Mouse (Mus musculus): ENCODE measurements at regions not wholly inside any gene's neighbourhood (a gene's known extent, or its start where the extent isn't known, plus 50 kb on each side); places are given as distances from the start of the nearest gene placed in this dataset.
"Not testable (repeated sequence)": the region's sequence is repeated elsewhere in the genome, so short reads cannot be mapped to it uniquely, and the experiment has no call there.

DNA sequence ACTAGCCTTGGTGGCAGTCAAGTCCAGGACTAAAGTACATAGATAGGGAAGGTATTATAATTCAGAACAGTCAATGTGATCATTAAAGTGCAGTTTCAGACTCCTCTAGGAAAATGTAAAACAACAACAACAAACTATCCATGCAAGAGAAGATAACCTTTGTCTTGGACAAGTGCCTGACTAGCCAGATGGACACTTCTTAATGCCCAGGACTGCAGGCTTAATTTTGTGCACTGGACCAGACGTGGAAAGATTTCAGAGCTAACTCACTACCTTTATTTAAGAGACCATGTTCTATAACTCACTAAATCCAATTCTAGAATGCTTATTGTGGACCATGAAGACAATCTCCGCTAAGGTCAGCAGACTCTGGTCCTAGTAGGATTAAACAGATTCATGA, 215.6 kb upstream of the Stxbp5 start:
- no peak overlapping the region for H3K9ac ChIP-seq
- no peaks in the 10 kb centered on the region for H3K36me3 ChIP-seq
- no peaks in the 10 kb centered on the region for H3K27me3 ChIP-seq
- H3K9me3 ChIP-seq (replicated peaks): no peaks in the 10 kb centered on the region
- 84% methylated on average over 2 of the region's 2 CpGs for WGBS
- no peak overlapping the region for H3K27ac ChIP-seq
- no peaks in the 10 kb centered on the region for H3K4me1 ChIP-seq
- H3K4me2 ChIP-seq: no peak overlapping the region
- no peak for ATAC-seq (replicated peaks; ENCODE audit: low FRiP score)
- H3K4me3 ChIP-seq (replicated peaks): no peak overlapping the region

DNA sequence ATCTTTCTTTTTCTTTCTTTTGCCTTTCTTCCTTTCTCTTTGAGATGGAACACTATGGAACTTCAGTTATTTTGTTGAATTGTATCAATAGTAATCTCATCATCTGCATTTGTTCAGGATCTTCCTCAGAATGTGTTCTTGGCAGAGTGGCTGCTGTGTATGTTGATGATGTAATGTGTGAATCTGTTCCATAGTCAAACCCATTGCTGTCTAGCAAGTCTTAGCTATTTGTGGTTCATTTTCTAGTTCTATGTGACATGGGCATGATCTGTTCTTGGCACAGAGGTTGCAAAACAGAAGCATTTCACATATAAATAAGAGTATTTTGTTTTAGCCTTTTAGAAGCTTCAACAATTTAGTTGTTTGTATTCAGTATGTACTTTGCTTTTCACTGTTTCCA, 212.4 kb upstream of the Stxbp5 start:
- no peak overlapping the region for H3K4me3 ChIP-seq (replicated peaks)
- no peak overlapping the region for H3K9ac ChIP-seq
- no peaks in the 10 kb centered on the region for H3K36me3 ChIP-seq
- H3K27me3 ChIP-seq: no peaks in the 10 kb centered on the region
- no peaks in the 10 kb centered on the region for H3K4me1 ChIP-seq
- H3K27ac ChIP-seq: no peak overlapping the region
- H3K4me2 ChIP-seq: no peak overlapping the region
- H3K9me3 ChIP-seq (replicated peaks): no peaks in the 10 kb centered on the region
- no peak for ATAC-seq (replicated peaks; ENCODE audit: low FRiP score)

DNA sequence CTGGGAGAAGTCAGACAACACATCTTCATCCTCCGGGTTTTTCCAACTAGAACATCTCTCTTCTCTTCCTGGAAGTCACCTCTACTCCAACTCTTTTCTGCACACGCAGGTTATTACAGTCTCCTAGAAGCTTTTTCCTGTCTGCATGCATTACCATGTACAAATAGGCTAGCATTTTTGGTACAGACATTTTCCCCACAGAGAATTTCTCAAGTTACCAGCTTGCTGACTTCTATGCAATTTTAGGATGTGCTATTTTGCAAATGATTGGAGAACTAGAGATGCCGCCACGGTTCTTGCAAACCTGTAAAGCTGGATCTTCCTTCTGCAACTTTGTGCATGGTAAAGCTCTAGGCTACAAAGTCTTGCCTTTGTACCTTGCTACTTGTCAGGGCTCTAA, 210.2 kb upstream of the Stxbp5 start:
- no peaks in the 10 kb centered on the region for H3K4me1 ChIP-seq
- no peaks in the 10 kb centered on the region for H3K27me3 ChIP-seq
- ATAC-seq (replicated peaks; ENCODE audit: low FRiP score): no peak
- no peak overlapping the region for H3K27ac ChIP-seq
- 96% methylated on average over 4 of the region's 4 CpGs for WGBS
- no peaks in the 10 kb centered on the region for H3K9me3 ChIP-seq (replicated peaks)
- no peak overlapping the region for H3K9ac ChIP-seq
- no peak overlapping the region for H3K4me2 ChIP-seq
- H3K4me3 ChIP-seq (replicated peaks): no peak overlapping the region
- no peaks in the 10 kb centered on the region for H3K36me3 ChIP-seq

DNA sequence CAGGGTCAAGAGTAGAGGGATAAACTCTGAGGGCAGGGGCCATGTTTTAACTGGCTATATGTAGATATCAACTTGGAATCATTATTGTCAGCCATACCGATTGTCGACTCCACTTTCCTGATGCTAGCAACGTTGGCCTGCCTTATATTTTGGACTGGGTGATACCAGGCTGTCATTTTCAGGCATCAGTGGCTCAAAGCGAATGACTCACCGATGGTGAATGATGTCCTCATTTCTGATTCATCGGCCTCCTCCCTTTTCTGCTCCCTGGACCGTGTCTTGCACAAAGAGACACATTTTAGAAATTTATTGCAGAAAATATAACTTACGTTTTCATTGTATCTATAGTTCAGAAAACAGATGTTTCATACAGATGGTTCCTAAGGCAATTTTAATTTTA, 209.0 kb upstream of the Stxbp5 start:
- WGBS: 73% methylated on average over 8 of the region's 8 CpGs
- no peak overlapping the region for H3K27ac ChIP-seq
- H3K4me2 ChIP-seq: no peak overlapping the region
- no peaks in the 10 kb centered on the region for H3K36me3 ChIP-seq
- H3K9me3 ChIP-seq (replicated peaks): no peaks in the 10 kb centered on the region
- H3K27me3 ChIP-seq: no peaks in the 10 kb centered on the region
- H3K4me1 ChIP-seq: no peaks in the 10 kb centered on the region
- no peak overlapping the region for H3K4me3 ChIP-seq (replicated peaks)
- H3K9ac ChIP-seq: no peak overlapping the region
- no peak for ATAC-seq (replicated peaks; ENCODE audit: low FRiP score)

DNA sequence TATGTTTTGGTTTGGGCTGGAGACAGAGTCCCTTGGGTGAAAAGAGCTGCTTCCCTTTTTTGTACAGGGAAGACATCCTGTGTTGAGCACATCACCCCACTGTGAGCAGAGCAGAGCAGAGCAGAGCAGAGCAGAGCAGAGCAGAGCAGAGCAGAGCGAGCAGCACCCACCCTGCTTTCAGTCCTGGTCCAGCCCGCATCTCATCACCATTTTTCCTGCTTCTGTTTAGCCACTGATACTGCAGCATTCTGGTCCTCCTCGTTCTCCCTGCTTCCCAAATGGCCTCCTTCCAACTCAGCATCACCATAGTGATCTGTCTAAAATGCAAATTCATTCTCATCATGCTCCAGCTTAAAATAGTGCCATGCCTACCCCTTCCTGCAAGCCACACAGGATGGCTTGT, 206.2 kb upstream of the Stxbp5 start:
- Histone ChIP-seq H3K36me3 (no peaks in the 10 kb centered on the region), H3K4me3 (replicated peaks) (no peak overlapping the region), H3K9me3 (replicated peaks) (no peaks in the 10 kb centered on the region), H3K27me3 (no peaks in the 10 kb centered on the region), H3K4me2 (no peak overlapping the region), H3K27ac (no peak overlapping the region), H3K4me1 (no peaks in the 10 kb centered on the region), H3K9ac (no peak overlapping the region)
- 75% methylated on average over 3 of the region's 3 CpGs for WGBS
- ATAC-seq (replicated peaks; ENCODE audit: low FRiP score): 0 out of 2 replicates have a peak, but pooled peaks have one; percentile 49

DNA sequence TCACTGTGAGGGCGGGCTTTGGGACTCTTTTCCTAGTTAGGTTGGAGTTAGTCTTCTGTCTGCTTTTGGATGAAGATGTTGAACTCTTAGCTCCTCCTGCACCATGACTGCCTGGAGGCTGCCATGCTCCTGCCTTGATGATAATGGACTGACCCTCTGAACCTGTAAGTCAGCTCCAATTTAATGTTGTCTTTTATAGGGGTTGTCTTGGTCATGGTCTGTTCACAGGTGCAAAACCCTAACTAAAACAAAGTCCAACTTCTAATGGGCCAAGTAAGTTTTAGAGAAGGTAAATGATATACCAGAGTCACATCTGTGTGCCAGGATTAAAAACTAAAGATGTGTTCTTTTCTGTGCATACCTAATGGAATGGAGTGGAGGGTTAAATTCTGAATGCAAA, 205.8 kb upstream of the Stxbp5 start:
- Histone ChIP-seq H3K4me3 (replicated peaks) (no peak overlapping the region), H3K4me2 (no peak overlapping the region), H3K4me1 (no peaks in the 10 kb centered on the region), H3K9me3 (replicated peaks) (no peaks in the 10 kb centered on the region), H3K27ac (no peak overlapping the region), H3K9ac (no peak overlapping the region), H3K27me3 (no peaks in the 10 kb centered on the region), H3K36me3 (no peaks in the 10 kb centered on the region)
- ATAC-seq (replicated peaks; ENCODE audit: low FRiP score): no peak
- 83% methylated on average over 1 of the region's 1 CpGs for WGBS

DNA sequence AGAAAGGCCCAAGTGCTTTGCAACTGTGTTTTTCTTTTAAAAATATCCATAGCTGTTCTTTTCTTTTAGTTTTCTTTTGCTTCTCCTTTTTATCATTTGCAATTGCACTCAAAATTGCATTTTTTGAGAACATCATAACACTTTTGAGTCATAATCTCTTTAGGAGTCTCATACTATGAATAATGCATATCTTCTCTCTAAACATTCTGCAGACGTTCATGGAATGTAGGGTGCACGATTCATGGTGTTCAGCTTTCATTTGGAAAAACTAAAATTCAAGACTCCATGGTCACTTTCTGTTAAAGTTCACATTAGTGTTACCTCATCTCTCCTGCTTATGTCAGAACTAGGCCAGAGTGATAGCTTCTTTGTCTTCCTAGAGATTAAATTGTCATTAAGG, 200.8 kb upstream of the Stxbp5 start:
- no peak overlapping the region for H3K9ac ChIP-seq
- no peaks in the 10 kb centered on the region for H3K36me3 ChIP-seq
- 86% methylated on average over 2 of the region's 2 CpGs for WGBS

DNA sequence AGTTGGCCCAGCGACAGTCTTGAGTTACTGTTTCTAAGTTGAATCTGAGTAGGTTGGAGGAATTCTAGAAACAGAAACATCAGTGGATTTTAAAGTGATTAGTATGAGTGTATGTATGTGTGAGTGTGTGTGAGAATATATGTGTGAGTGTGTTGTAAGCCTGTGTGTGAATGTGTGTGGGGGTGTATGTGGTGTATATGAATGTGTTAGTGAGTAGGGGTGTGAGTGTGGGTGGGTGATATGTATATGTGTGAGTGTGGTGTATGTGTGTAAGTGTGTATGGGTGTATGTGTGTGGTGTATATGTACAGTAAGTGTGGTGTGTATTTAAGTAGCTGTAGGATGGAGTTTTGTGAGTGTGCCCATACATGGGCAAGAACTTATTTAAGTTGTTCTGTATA, 197.6 kb upstream of the Stxbp5 start:
- no peak overlapping the region for H3K4me2 ChIP-seq
- H3K4me3 ChIP-seq (replicated peaks): no peak overlapping the region
- no peaks in the 10 kb centered on the region for H3K36me3 ChIP-seq
- H3K9ac ChIP-seq: no peak overlapping the region
- no peak for ATAC-seq (replicated peaks; ENCODE audit: low FRiP score)
- H3K27ac ChIP-seq: no peak overlapping the region
- H3K27me3 ChIP-seq: no peaks in the 10 kb centered on the region
- H3K9me3 ChIP-seq (replicated peaks): no peaks in the 10 kb centered on the region
- 84% methylated on average over 1 of the region's 1 CpGs for WGBS
- no peaks in the 10 kb centered on the region for H3K4me1 ChIP-seq

More for the DNA sequence above, 200.8 kb upstream of the Stxbp5 start:
- Histone ChIP-seq H3K4me1 (no peaks in the 10 kb centered on the region), H3K4me2 (no peak overlapping the region), H3K9me3 (replicated peaks) (no peaks in the 10 kb centered on the region), H3K27me3 (no peaks in the 10 kb centered on the region), H3K27ac (no peak overlapping the region), H3K4me3 (replicated peaks) (no peak overlapping the region)
- no peak for ATAC-seq (replicated peaks; ENCODE audit: low FRiP score)

DNA sequence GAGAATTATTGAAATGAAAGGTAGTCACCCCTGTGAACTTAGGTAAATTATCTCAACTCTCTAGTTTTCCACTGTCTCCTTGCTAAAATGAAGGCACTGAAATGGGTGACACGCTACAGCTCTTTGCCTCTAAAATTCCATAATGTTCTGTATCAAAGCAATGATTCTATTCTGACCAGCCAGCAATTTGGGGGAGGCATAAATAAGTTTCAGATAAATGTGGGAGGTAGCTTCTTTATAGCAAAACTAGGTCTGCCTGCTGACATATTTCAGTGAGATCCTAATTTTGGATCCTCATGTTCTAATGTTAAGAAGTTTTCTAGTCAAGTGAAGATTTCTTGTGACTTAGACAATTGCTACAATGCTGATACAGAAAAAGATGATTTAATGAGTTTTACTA, 193.2 kb upstream of the Stxbp5 start:
- WGBS: 86% methylated on average over 1 of the region's 1 CpGs
- H3K4me3 ChIP-seq (replicated peaks): no peak overlapping the region
- H3K4me2 ChIP-seq: no peak overlapping the region
- no peaks in the 10 kb centered on the region for H3K4me1 ChIP-seq
- ATAC-seq (replicated peaks; ENCODE audit: low FRiP score): no peak
- no peak overlapping the region for H3K27ac ChIP-seq
- no peak overlapping the region for H3K9ac ChIP-seq
- H3K9me3 ChIP-seq (replicated peaks): no peaks in the 10 kb centered on the region
- no peaks in the 10 kb centered on the region for H3K27me3 ChIP-seq
- no peaks in the 10 kb centered on the region for H3K36me3 ChIP-seq

DNA sequence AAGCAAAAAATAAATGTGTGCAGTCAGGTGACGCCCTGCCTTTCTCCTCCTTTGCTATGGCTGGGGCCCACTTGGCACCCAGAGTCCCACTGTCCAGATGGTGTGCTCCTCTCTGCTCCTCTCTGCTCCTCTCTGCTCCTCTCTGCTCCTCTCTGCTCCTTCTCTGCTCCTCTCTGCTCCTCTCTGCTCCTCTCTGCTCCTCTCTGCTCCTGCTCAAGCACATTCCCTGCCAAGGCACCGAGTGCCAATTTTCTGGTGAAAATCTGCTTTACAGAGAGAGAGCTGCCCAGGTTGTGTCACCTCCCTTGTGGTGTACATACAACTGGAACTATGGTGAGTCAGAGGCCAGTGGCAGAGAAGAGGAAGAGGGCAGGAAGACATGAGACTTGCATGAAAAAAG, 192.8 kb upstream of the Stxbp5 start:
- H3K27ac ChIP-seq: no peak overlapping the region
- WGBS: 76% methylated on average over 2 of the region's 2 CpGs
- no peaks in the 10 kb centered on the region for H3K27me3 ChIP-seq
- no peak overlapping the region for H3K9ac ChIP-seq
- H3K4me2 ChIP-seq: no peak overlapping the region
- H3K4me1 ChIP-seq: no peaks in the 10 kb centered on the region
- H3K4me3 ChIP-seq (replicated peaks): no peak overlapping the region
- ATAC-seq (replicated peaks; ENCODE audit: low FRiP score): no peak
- H3K36me3 ChIP-seq: no peaks in the 10 kb centered on the region
- no peaks in the 10 kb centered on the region for H3K9me3 ChIP-seq (replicated peaks)

DNA sequence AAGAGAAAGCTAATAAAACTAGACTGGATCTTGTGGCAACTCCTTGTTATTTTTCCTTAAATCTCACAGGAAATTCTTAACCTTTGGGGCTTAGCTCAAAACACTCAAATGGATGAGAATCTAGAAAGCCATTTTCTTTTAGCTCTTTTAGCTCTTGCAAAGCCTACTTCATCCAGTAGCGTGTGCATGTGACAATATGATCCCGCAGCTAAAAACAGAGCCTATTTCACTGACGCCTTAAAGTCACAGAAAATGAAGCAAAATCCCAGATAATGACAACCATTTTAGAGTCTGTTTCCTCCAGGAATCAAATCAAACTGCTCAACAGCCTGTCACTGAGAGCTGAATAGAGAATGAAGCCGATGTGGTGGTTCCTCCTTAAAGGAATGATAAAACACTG, 185.1 kb upstream of the Stxbp5 start:
- Histone ChIP-seq H3K4me3 (replicated peaks) (no peak overlapping the region), H3K4me1 (no peaks in the 10 kb centered on the region), H3K27me3 (no peaks in the 10 kb centered on the region), H3K36me3 (no peaks in the 10 kb centered on the region), H3K9ac (no peak overlapping the region), H3K9me3 (replicated peaks) (no peaks in the 10 kb centered on the region), H3K4me2 (no peak overlapping the region), H3K27ac (no peak overlapping the region)
- no peak for ATAC-seq (replicated peaks; ENCODE audit: low FRiP score)
- 85% methylated on average over 4 of the region's 4 CpGs for WGBS

DNA sequence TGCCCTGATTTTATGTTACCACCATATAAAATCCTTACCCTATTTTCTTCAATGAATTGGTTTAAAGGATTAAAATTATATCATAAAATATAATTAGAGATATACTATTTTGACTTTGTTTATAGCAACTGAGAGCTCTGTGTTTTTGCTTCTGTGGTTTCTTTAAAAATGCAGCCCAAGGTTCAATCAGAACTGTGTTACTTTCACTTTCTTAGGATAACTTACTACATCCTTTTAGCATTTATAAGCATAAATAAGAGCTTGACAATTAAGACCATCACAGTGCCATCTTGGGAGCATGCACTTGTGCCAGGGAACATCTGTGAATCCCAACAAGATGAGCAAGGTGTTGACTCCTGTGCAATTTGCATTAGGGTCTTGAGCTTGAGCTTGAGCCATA, 169.3 kb upstream of the Stxbp5 start:
- H3K36me3 ChIP-seq: no peaks in the 10 kb centered on the region
- no peaks in the 10 kb centered on the region for H3K9me3 ChIP-seq (replicated peaks)
- H3K4me2 ChIP-seq: no peak overlapping the region
- no peaks in the 10 kb centered on the region for H3K27me3 ChIP-seq
- no peak for ATAC-seq (replicated peaks; ENCODE audit: low FRiP score)
- H3K27ac ChIP-seq: no peak overlapping the region
- H3K4me3 ChIP-seq (replicated peaks): no peak overlapping the region
- H3K9ac ChIP-seq: no peak overlapping the region
- H3K4me1 ChIP-seq: no peaks in the 10 kb centered on the region

DNA sequence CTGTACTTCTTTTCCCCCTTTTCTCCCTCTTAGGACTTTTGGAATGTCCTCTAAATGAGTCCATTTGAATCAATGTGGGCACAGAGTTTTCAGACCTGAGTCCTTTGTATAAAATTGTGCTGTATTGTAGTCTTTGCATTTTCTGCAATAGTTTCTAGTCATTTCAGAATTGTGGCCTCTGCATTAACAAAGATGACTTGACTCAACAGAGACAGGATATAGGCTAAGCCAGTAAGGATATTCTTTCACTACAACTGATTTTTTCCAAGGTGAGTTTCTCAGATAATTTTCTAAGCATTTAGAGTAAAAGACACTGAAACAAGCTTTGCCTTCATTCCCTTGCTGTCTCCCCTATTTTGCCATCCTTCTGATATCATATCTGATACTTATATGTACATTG, 168.8 kb upstream of the Stxbp5 start:
- not testable (repeated sequence) for H3K9ac ChIP-seq; H3K36me3 ChIP-seq; H3K4me3 ChIP-seq (replicated peaks); H3K27ac ChIP-seq; H3K4me2 ChIP-seq; H3K9me3 ChIP-seq (replicated peaks); ATAC-seq (replicated peaks; ENCODE audit: low FRiP score); H3K27me3 ChIP-seq; H3K4me1 ChIP-seq

DNA sequence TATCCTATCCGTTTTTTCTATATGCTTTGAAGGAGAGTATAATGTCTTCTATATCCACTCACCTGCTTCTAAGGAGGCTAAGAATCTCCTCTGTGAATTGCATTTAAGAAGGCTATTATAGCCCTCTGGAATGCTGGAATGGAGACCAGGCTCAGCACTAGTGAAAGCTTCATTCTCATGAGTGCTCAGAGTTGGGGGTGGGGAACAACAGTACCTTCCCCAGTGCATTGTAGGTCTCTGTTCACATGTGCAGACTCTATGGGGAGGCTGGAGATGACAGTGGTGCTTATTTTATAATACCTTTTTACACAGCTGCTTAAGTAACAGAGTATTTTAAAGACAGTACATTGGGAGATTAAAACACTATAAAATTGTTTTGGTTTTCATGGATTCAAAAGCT, 145.9 kb upstream of the Stxbp5 start:
- H3K4me1 ChIP-seq: no peaks in the 10 kb centered on the region
- H3K9ac ChIP-seq: no peak overlapping the region
- no peaks in the 10 kb centered on the region for H3K36me3 ChIP-seq
- H3K27me3 ChIP-seq: no peaks in the 10 kb centered on the region
- H3K4me2 ChIP-seq: no peak overlapping the region
- H3K4me3 ChIP-seq (replicated peaks): no peak overlapping the region
- no peaks in the 10 kb centered on the region for H3K9me3 ChIP-seq (replicated peaks)
- WGBS: 82% methylated on average over 1 of the region's 1 CpGs
- H3K27ac ChIP-seq: no peak overlapping the region
- ATAC-seq (replicated peaks; ENCODE audit: low FRiP score): no peak

All from kidney, embryonic 15.5 days (tissue).